8 mouse cellular contexts compared by ENCODE assay signal in genomic region chrX:19903962-19904930, GRCm38 (mm10).
DNase-seq lines count a peak whose midpoint lies in the region; ATAC-seq lines count a peak whose summit lies in the region.

No protein-coding gene starts in this region.

- no peaks in the 10 kb centered on the region for H3K36me3 ChIP-seq in forebrain, embryonic 11.5 days (ENCODE audit: control insufficient read depth, insufficient read depth, low read length)
- no peaks in the 10 kb centered on the region for H3K36me3 ChIP-seq in hindbrain, embryonic 15.5 days
- no peaks in the 10 kb centered on the region for H3K36me3 ChIP-seq in neural tube, embryonic 13.5 days

- 63% methylated on average over 6 of the region's 6 CpGs for WGBS in forebrain, embryonic 11.5 days
- WGBS in hindbrain, embryonic 15.5 days: 50% methylated on average over 6 of the region's 6 CpGs
- 55% methylated on average over 6 of the region's 6 CpGs for WGBS in neural tube, embryonic 13.5 days

- ATAC-seq in forebrain, embryonic 11.5 days (replicated peaks; ENCODE audit: low FRiP score): peak; percentile 34
- ATAC-seq in hindbrain, embryonic 15.5 days (ENCODE audit: low FRiP score, low read depth): peak; percentile 90
- ATAC-seq in neural tube, embryonic 13.5 days (ENCODE audit: low read depth): peak; percentile 88
- no peak for ATAC-seq in inflammation-experienced regulatory T-cells, adult 6 months

- H3K27ac ChIP-seq in forebrain, embryonic 11.5 days (ENCODE audit: low read depth, low read length): no peak overlapping the region
- H3K27ac ChIP-seq in hindbrain, embryonic 15.5 days (replicated peaks): no peak overlapping the region
- no peak overlapping the region for H3K27ac ChIP-seq in neural tube, embryonic 13.5 days (replicated peaks)

- H3K27me3 ChIP-seq in forebrain, embryonic 11.5 days (ENCODE audit: control insufficient read depth, insufficient read depth, low read length): no peaks in the 10 kb centered on the region
- no peaks in the 10 kb centered on the region for H3K27me3 ChIP-seq in hindbrain, embryonic 15.5 days
- H3K27me3 ChIP-seq in neural tube, embryonic 13.5 days: no peaks in the 10 kb centered on the region

- H3K4me2 ChIP-seq in forebrain, embryonic 11.5 days (ENCODE audit: low read depth, low read length, severe bottlenecking): no peak overlapping the region
- no peak overlapping the region for H3K4me2 ChIP-seq in hindbrain, embryonic 15.5 days
- no peak overlapping the region for H3K4me2 ChIP-seq in neural tube, embryonic 13.5 days

- H3K9ac ChIP-seq in forebrain, embryonic 11.5 days (ENCODE audit: low read length): no peak overlapping the region
- H3K9ac ChIP-seq in hindbrain, embryonic 15.5 days: no peak overlapping the region
- H3K9ac ChIP-seq in neural tube, embryonic 13.5 days: no peak overlapping the region

- no peak overlapping the region for H3K4me3 ChIP-seq in forebrain, embryonic 11.5 days (ENCODE audit: low read depth, low read length)
- H3K4me3 ChIP-seq in hindbrain, embryonic 15.5 days: no peak overlapping the region
- no peak overlapping the region for H3K4me3 ChIP-seq in neural tube, embryonic 13.5 days

- DNase-seq in 3134 (ENCODE audit: extremely low read depth, insufficient read length, low spot score) (peak; percentile 76), NIH3T3 (ENCODE audit: low read depth) (peak; percentile 75)
- no peak for DNase-seq in forebrain, embryonic 11.5 days (ENCODE audit: low spot score)
- peak; percentile 7 to 24 for DNase-seq in left cerebral cortex, adult 9 months (ENCODE audit: low spot score in 2 of 2)
- DNase-seq in thymus, postnatal 10 days (ENCODE audit: low spot score in 2 of 2): no peak

- H3K9me3 ChIP-seq in forebrain, embryonic 11.5 days (ENCODE audit: control insufficient read depth, low read length): no peaks in the 10 kb centered on the region
- H3K9me3 ChIP-seq in hindbrain, embryonic 15.5 days: no peaks in the 10 kb centered on the region
- no peaks in the 10 kb centered on the region for H3K9me3 ChIP-seq in neural tube, embryonic 13.5 days

- no peaks in the 10 kb centered on the region for H3K4me1 ChIP-seq in forebrain, embryonic 11.5 days (replicated peaks; ENCODE audit: control insufficient read depth, insufficient read depth, low read length)
- no peaks in the 10 kb centered on the region for H3K4me1 ChIP-seq in hindbrain, embryonic 15.5 days (replicated peaks)
- no peaks in the 10 kb centered on the region for H3K4me1 ChIP-seq in neural tube, embryonic 13.5 days (replicated peaks)

Comparison
In these comparisons a context has a peak if more than half of its experiments do, and no peak if none do; other contexts are left out.
1. DNase-seq: peak in 3134 (single experiment), NIH3T3 (single experiment) and left cerebral cortex, adult 9 months (2 of 2); none in forebrain, embryonic 11.5 days (single experiment) and thymus, postnatal 10 days (0 of 2).